Mouse (Mus musculus) intestine, postnatal 0 days (tissue): Measurements from ENCODE around the gene Npdc1. TPM values are rescaled to one million over a fixed set of nuclear protein-coding genes. Genes with fewer than 3 reads are reported as not detected.
"Not testable (repeated sequence)": the region's sequence is repeated elsewhere in the genome, so short reads cannot be mapped to it uniquely, and the experiment has no call there.

ENCODE experiments used
- ATAC-seq: fragments of 200-750 bp; cut with Nextera tagmentation; 2 replicates; pipeline ENCODE4 v1.8.0; 2017; ENCODE audit warnings: mild to moderate bottlenecking, moderate TSS enrichment, moderate library complexity
- H3K27ac ChIP-seq: fragments of 300-500 bp; sonication (generic); 2 replicates; pipeline ENCODE4 v1.5.1; 2014; ENCODE audit warnings: mild to moderate bottlenecking, low read depth, low read length, moderate library complexity
- H3K27me3 ChIP-seq: fragments of 300-500 bp; sonication (generic); replicated peaks from 2 replicates; pipeline ENCODE4 v1.6.1; 2014; ENCODE audit warnings: low read length, mixed read lengths; ENCODE audit not compliant: control insufficient read depth, insufficient read depth
- H3K36me3 ChIP-seq: fragments of 300-500 bp; sonication (generic); 2 replicates; pipeline ENCODE4 v1.6.1; 2014; ENCODE audit warnings: mild to moderate bottlenecking, moderate library complexity; ENCODE audit not compliant: control insufficient read depth, insufficient read depth
- H3K4me1 ChIP-seq: fragments of 300-500 bp; sonication (generic); replicated peaks from 2 replicates; pipeline ENCODE4 v1.6.1; 2014; ENCODE audit warnings: antibody characterized with exemption, low read length, mixed read lengths; ENCODE audit not compliant: control insufficient read depth, insufficient read depth
- H3K4me2 ChIP-seq: fragments of 300-500 bp; sonication (generic); replicated peaks from 2 replicates; pipeline ENCODE4 v1.6.1; 2014; ENCODE audit warnings: low read depth, mild to moderate bottlenecking, moderate library complexity
- H3K4me3 ChIP-seq: fragments of 300-500 bp; sonication (generic); 2 replicates; pipeline ENCODE4 v1.5.1; 2014; ENCODE audit warnings: low read depth, low read length
- H3K9ac ChIP-seq: fragments of 300-500 bp; sonication (generic); 2 replicates; pipeline ENCODE4 v1.6.1; 2014; ENCODE audit warnings: mild to moderate bottlenecking, low read depth, low read length
- H3K9me3 ChIP-seq: fragments of 300-500 bp; sonication (generic); 2 replicates; pipeline ENCODE4 v1.6.1; 2016; ENCODE audit warnings: mixed run types; ENCODE audit not compliant: control insufficient read depth
- CTCF ChIP-seq: sonication (generic); IDR thresholded peaks from 2 replicates; pipeline ENCODE4 v1.5.1; 2016; ENCODE audit warnings: low read depth, mild to moderate bottlenecking, control low read depth, antibody characterized with exemption, moderate library complexity
- whole genome bisulfite sequencing: fragments of 180-500 bp; shearing (Covaris S2); extraction: QIAGEN DNeasy Blood & Tissue Kit; methylation state at CpG from one replicate; pipeline ENCODE4 v1.1.7; 2014; 5-methylcytosine and 5-hydroxymethylcytosine counted together
- polyA plus RNA-seq: library from polyadenylated mRNA; unstranded; fragments of >200 nt; fragmentation: Nextera tagmentation; extraction: Ambion mirVana; gene quantifications from 2 replicates; pipeline ENCODE4 v1.2.1, GENCODE M21; 2015

Npdc1 gene
- polyA plus RNA-seq, 1 experiment from 2014 or later, result 52.3 TPM

GRCm38 (mm10) chr2:25413436-25413835 lies 14.3 kb downstream of the Npdc1 start:
- not testable (repeated sequence) for H3K4me2 ChIP-seq, ATAC-seq

GRCm38 (mm10) chr2:25417426-25417825 lies 18.3 kb downstream of the Npdc1 start:
- H3K4me1 ChIP-seq, result no peaks in the 10 kb centered on the region
- no peak for TF ChIP-seq CTCF
- H3K27ac ChIP-seq, result no peak overlapping the region
- no peak overlapping the region for H3K4me2 ChIP-seq
- H3K4me3 ChIP-seq, result no peak overlapping the region
- no peak for ATAC-seq
- no peaks in the 10 kb centered on the region for H3K36me3 ChIP-seq
- WGBS, result 37% methylated on average over 3 of the region's 3 CpGs
- H3K9me3 ChIP-seq, result no peaks in the 10 kb centered on the region
- no peaks in the 10 kb centered on the region for H3K27me3 ChIP-seq
- no peak overlapping the region for H3K9ac ChIP-seq

More at GRCm38 (mm10) chr2:25413436-25413835, 14.3 kb downstream of the Npdc1 start:
- not testable (repeated sequence) for H3K36me3 ChIP-seq, H3K27me3 ChIP-seq, H3K27ac ChIP-seq, H3K4me3 ChIP-seq, H3K9me3 ChIP-seq, H3K4me1 ChIP-seq, H3K9ac ChIP-seq
- TF ChIP-seq CTCF, result peak; percentile 38; the same call in 1 of the 2 replicates

GRCm38 (mm10) chr2:25421896-25422295 lies 22.7 kb downstream of the Npdc1 start:
- H3K9ac ChIP-seq, result no peak overlapping the region
- WGBS, result 26% methylated on average over 3 of the region's 3 CpGs
- no peaks in the 10 kb centered on the region for H3K9me3 ChIP-seq
- H3K27me3 ChIP-seq, result peaks cover 9% of the 10 kb centered on the region; the same call in 1 of the 2 replicates
- no peak for ATAC-seq
- H3K4me3 ChIP-seq, result no peak overlapping the region
- H3K4me1 ChIP-seq, result 0 out of 2 replicates have a peak, but pooled peaks cover 2% of the 10 kb centered on the region
- H3K4me2 ChIP-seq, result no peak overlapping the region
- TF ChIP-seq CTCF, result peak; percentile 78
- no peaks in the 10 kb centered on the region for H3K36me3 ChIP-seq
- H3K27ac ChIP-seq, result no peak overlapping the region

GRCm38 (mm10) chr2:25422587-25423410 lies 23.6 kb downstream of the Npdc1 start, which contains the start of gene Fut7:
TSS of gene Fut7 (plus strand) at chr2:25423267.
- no peaks in the 10 kb centered on the region for H3K9me3 ChIP-seq
- TF ChIP-seq CTCF, result 0 out of 2 replicates have a peak, but pooled peaks have one; percentile 7
- H3K4me3 ChIP-seq, result no peak within 1 kb of the TSS
- peaks cover 9% of the 10 kb centered on the region; the same call in 1 of the 2 replicates for H3K27me3 ChIP-seq
- H3K4me2 ChIP-seq, result no peak within 1 kb of the TSS
- WGBS, result 52% methylated on average over 17 of the region's 17 CpGs
- 0 out of 2 replicates have a peak, but pooled peaks cover 2% of the 10 kb centered on the region for H3K4me1 ChIP-seq
- no peak within 1 kb of the TSS for H3K9ac ChIP-seq
- ATAC-seq, result no peak
- no peaks in the 10 kb centered on the region for H3K36me3 ChIP-seq
- no peak within 1 kb of the TSS for H3K27ac ChIP-seq

DNA sequence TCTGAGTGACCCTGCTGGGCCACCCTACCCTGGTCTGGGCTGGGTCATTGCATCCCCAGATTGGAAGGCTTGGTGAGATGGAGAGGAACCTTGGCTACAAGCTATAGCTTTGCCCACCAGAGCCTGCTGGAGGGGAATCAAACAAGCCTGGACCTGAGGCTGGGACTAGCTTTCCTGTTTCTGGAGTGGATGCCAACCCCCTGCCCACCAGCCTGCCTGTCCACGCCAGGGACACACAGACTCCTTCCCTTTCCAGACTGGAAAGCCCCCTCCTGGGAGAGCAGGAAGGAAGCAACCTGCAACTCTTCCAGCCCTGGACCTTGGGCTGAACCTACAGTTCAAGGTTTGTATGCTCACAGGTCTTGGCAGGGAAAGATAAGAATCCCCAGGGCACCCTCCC lies 24.5 kb downstream of the Npdc1 start:
- ATAC-seq, result no peak
- 61% methylated on average over 1 of the region's 1 CpGs for WGBS

DNA sequence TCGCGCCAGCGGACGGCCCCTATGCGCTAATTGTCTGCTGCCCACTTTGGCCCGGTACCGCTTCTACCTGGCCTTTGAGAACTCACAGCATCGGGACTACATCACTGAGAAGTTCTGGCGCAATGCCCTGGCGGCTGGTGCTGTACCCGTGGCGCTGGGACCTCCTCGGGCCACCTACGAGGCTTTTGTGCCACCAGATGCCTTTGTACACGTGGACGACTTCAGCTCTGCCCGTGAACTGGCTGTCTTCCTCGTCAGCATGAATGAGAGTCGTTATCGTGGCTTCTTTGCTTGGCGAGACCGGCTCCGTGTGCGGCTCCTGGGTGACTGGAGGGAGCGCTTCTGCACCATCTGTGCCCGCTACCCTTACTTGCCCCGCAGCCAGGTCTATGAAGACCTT lies 26.3 kb downstream of the Npdc1 start:
- no peaks in the 10 kb centered on the region for H3K36me3 ChIP-seq
- H3K27me3 ChIP-seq, result peaks cover 9% of the 10 kb centered on the region; the same call in 1 of the 2 replicates
- H3K4me3 ChIP-seq, result no peak overlapping the region
- no peaks in the 10 kb centered on the region for H3K9me3 ChIP-seq
- H3K27ac ChIP-seq, result no peak overlapping the region
- no peak overlapping the region for H3K4me2 ChIP-seq
- no peak for TF ChIP-seq CTCF
- no peak overlapping the region for H3K9ac ChIP-seq
- H3K4me1 ChIP-seq, result peaks cover 2% of the 10 kb centered on the region; the same call in 1 of the 2 replicates
- no peak for ATAC-seq
- 53% methylated on average over 27 of the region's 27 CpGs for WGBS

More for the DNA sequence above, 24.5 kb downstream of the Npdc1 start:
- no peaks in the 10 kb centered on the region for H3K36me3 ChIP-seq
- no peak for TF ChIP-seq CTCF
- no peaks in the 10 kb centered on the region for H3K9me3 ChIP-seq
- no peak overlapping the region for H3K27ac ChIP-seq
- H3K4me1 ChIP-seq, result peaks cover 2% of the 10 kb centered on the region; the same call in 1 of the 2 replicates
- H3K4me2 ChIP-seq, result no peak overlapping the region
- H3K27me3 ChIP-seq, result peaks cover 9% of the 10 kb centered on the region; the same call in 1 of the 2 replicates
- no peak overlapping the region for H3K4me3 ChIP-seq
- no peak overlapping the region for H3K9ac ChIP-seq
